In genomic region chr4:93873271-93873670, GRCm38 (mm10) we compare ENCODE assay signal across 27 mouse cellular contexts.
DNase-seq lines count a peak whose midpoint lies in the region; ATAC-seq lines count a peak whose summit lies in the region.
"Had no signal": no experiment of that assay in that cellular context is flagged by ENCODE, and none has a peak within 500 bp of the region (broad histone marks: within the 10 kb centered on the region; RNA-seq: fewer than 3 reads in every experiment).

No protein-coding gene starts in this region.

- 0 out of 2 replicates have a peak, but pooled peaks cover 8% of the 10 kb centered on the region for H3K4me1 ChIP-seq in hindbrain, embryonic 13.5 days (replicated peaks)
- no peaks in the 10 kb centered on the region for H3K4me1 ChIP-seq in hindbrain, embryonic 11.5 days (replicated peaks; ENCODE audit: control insufficient read depth, insufficient read depth, low read length)
- no peaks in the 10 kb centered on the region for H3K4me1 ChIP-seq in neural tube, embryonic 11.5 days (ENCODE audit: control insufficient read depth, insufficient read depth, low read length)
- H3K4me1 ChIP-seq in neural tube, embryonic 15.5 days: no peaks in the 10 kb centered on the region
- H3K4me1 ChIP-seq: heart, embryonic 12.5 days; limb, embryonic 15.5 days; megakaryocyte, embryonic 14.5 days; midbrain, embryonic 15.5 days had no signal

- DNase-seq in adrenal gland, postnatal 10 days: peak; percentile 14
- no peak for DNase-seq in adrenal gland, postnatal 4 days (ENCODE audit: low spot score in 2 of 2)
- DNase-seq in hindbrain, embryonic 11.5 days (ENCODE audit: low spot score): no peak
- DNase-seq in neural tube, embryonic 11.5 days (ENCODE audit: low spot score): no peak
- DNase-seq in neural tube, embryonic 10.5 days (ENCODE audit: extremely low spot score, low spot score): no peak
- no peak for DNase-seq in testis, postnatal 14 days (ENCODE audit: low spot score)
- DNase-seq: cerebellum, adult 2 months; cerebellum, postnatal 36 days; forebrain, postnatal 0 days; gastrocnemius, postnatal 25 days; heart, adult 18-20 months; heart, postnatal 10 days; kidney, adult 11 months; layer of hippocampus, adult 9-11 months; left cerebral cortex, postnatal 4 days; lung, embryonic 14.5 days; lung, postnatal 36 days; thymus, adult 2 months; thymus, postnatal 4 days had no signal

- no peak overlapping the region for H3K4me2 ChIP-seq in hindbrain, embryonic 13.5 days
- H3K4me2 ChIP-seq in hindbrain, embryonic 11.5 days (replicated peaks; ENCODE audit: low read depth, low read length): no peak overlapping the region
- H3K4me2 ChIP-seq in neural tube, embryonic 11.5 days (ENCODE audit: low read depth): no peak overlapping the region
- no peak overlapping the region for H3K4me2 ChIP-seq in neural tube, embryonic 15.5 days
- H3K4me2 ChIP-seq: heart, embryonic 12.5 days; limb, embryonic 15.5 days; lung, embryonic 14.5 days; midbrain, embryonic 15.5 days had no signal

- H3K9ac ChIP-seq in hindbrain, embryonic 13.5 days: no peak overlapping the region
- no peak overlapping the region for H3K9ac ChIP-seq in hindbrain, embryonic 11.5 days (ENCODE audit: low read depth, low read length)
- no peak overlapping the region for H3K9ac ChIP-seq in neural tube, embryonic 11.5 days (ENCODE audit: low read length)
- H3K9ac ChIP-seq in neural tube, embryonic 15.5 days (replicated peaks): no peak overlapping the region
- H3K9ac ChIP-seq: forebrain, postnatal 0 days; heart, embryonic 12.5 days; limb, embryonic 15.5 days; liver, embryonic 14.5 days; lung, embryonic 14.5 days; midbrain, embryonic 15.5 days had no signal

- ATAC-seq in hindbrain, embryonic 13.5 days (ENCODE audit: low FRiP score): peak; percentile 65; the same call in 1 of the 2 replicates
- ATAC-seq in hindbrain, embryonic 11.5 days (ENCODE audit: low FRiP score): no peak
- 0 out of 2 replicates have a peak, but pooled peaks have one; percentile 29 for ATAC-seq in neural tube, embryonic 11.5 days (ENCODE audit: insufficient read depth, low FRiP score, low TSS enrichment)
- peak; percentile 61; the same call in 1 of the 2 replicates for ATAC-seq in neural tube, embryonic 15.5 days (ENCODE audit: low FRiP score)
- ATAC-seq: CD4-positive, CD25-positive, alpha-beta regulatory T cell, adult 4 months; forebrain, postnatal 0 days; midbrain, embryonic 15.5 days had no signal

- no peaks in the 10 kb centered on the region for H3K9me3 ChIP-seq in hindbrain, embryonic 13.5 days
- H3K9me3 ChIP-seq in hindbrain, embryonic 11.5 days (ENCODE audit: control insufficient read depth, low read length): no peaks in the 10 kb centered on the region
- H3K9me3 ChIP-seq in neural tube, embryonic 11.5 days (ENCODE audit: control insufficient read depth, low read length): no peaks in the 10 kb centered on the region
- no peaks in the 10 kb centered on the region for H3K9me3 ChIP-seq in neural tube, embryonic 15.5 days (replicated peaks)
- H3K9me3 ChIP-seq: heart, embryonic 12.5 days; limb, embryonic 15.5 days; megakaryocyte, embryonic 14.5 days; midbrain, embryonic 15.5 days had no signal

- no peaks in the 10 kb centered on the region for H3K36me3 ChIP-seq in hindbrain, embryonic 13.5 days
- H3K36me3 ChIP-seq in hindbrain, embryonic 11.5 days (ENCODE audit: control insufficient read depth, insufficient read depth, low read length): no peaks in the 10 kb centered on the region
- no peaks in the 10 kb centered on the region for H3K36me3 ChIP-seq in neural tube, embryonic 11.5 days (ENCODE audit: control insufficient read depth, insufficient read depth, low read length)
- no peaks in the 10 kb centered on the region for H3K36me3 ChIP-seq in neural tube, embryonic 15.5 days
- H3K36me3 ChIP-seq: heart, embryonic 12.5 days; limb, embryonic 15.5 days; midbrain, embryonic 15.5 days had no signal

- no peaks in the 10 kb centered on the region for H3K27me3 ChIP-seq in hindbrain, embryonic 13.5 days
- H3K27me3 ChIP-seq in hindbrain, embryonic 11.5 days (ENCODE audit: control insufficient read depth, insufficient read depth, low read length): no peaks in the 10 kb centered on the region; the same call in 1 of the 2 replicates
- no peaks in the 10 kb centered on the region for H3K27me3 ChIP-seq in neural tube, embryonic 11.5 days (ENCODE audit: control insufficient read depth, insufficient read depth, low read length)
- H3K27me3 ChIP-seq in neural tube, embryonic 15.5 days (replicated peaks): no peaks in the 10 kb centered on the region
- H3K27me3 ChIP-seq: heart, embryonic 12.5 days; limb, embryonic 15.5 days; megakaryocyte, embryonic 14.5 days; midbrain, embryonic 15.5 days had no signal

- 44% methylated on average over 3 of the region's 3 CpGs for WGBS in hindbrain, embryonic 13.5 days
- 52% methylated on average over 3 of the region's 3 CpGs for WGBS in hindbrain, embryonic 11.5 days
- WGBS in neural tube, embryonic 11.5 days: 49% methylated on average over 3 of the region's 3 CpGs
- WGBS in neural tube, embryonic 15.5 days: 26% methylated on average over 3 of the region's 3 CpGs

- H3K4me3 ChIP-seq in hindbrain, embryonic 13.5 days: no peak overlapping the region
- no peak overlapping the region for H3K4me3 ChIP-seq in hindbrain, embryonic 11.5 days (ENCODE audit: low read depth, low read length)
- no peak overlapping the region for H3K4me3 ChIP-seq in neural tube, embryonic 11.5 days (ENCODE audit: low read depth, low read length)
- no peak overlapping the region for H3K4me3 ChIP-seq in neural tube, embryonic 15.5 days (replicated peaks)
- H3K4me3 ChIP-seq: heart, embryonic 12.5 days; limb, embryonic 15.5 days; megakaryocyte, embryonic 14.5 days; midbrain, embryonic 15.5 days had no signal

- no peak overlapping the region for H3K27ac ChIP-seq in hindbrain, embryonic 13.5 days
- no peak overlapping the region for H3K27ac ChIP-seq in hindbrain, embryonic 11.5 days (ENCODE audit: low read depth, low read length)
- no peak overlapping the region for H3K27ac ChIP-seq in neural tube, embryonic 11.5 days (ENCODE audit: low read depth, low read length)
- no peak overlapping the region for H3K27ac ChIP-seq in neural tube, embryonic 15.5 days (replicated peaks)
- H3K27ac ChIP-seq: limb, embryonic 15.5 days; liver, embryonic 14.5 days; midbrain, embryonic 15.5 days had no signal
